Mouse (Mus musculus): ENCODE data around the gene Apobec1. TPM values are rescaled to one million over a fixed set of nuclear protein-coding genes. Genes with fewer than 3 reads are reported as not detected.
"Not testable (repeated sequence)": the region's sequence is repeated elsewhere in the genome, so short reads cannot be mapped to it uniquely, and the experiment has no call there.

Gene Apobec1
- 1 to 10 TPM; 4.5 to 5.1 TPM for total RNA-seq (2021)
- long read RNA-seq, experiment 1, partial matches to known transcripts = 0 of 3 reads
- long read RNA-seq, experiment 1, other reads (novel, unspliced or antisense) = 1 of 3 reads
- long read RNA-seq, experiment 2, partial matches to known transcripts = 0 of 3 reads
- long read RNA-seq, experiment 2, other reads (novel, unspliced or antisense) = 2 of 3 reads

GRCm38 (mm10) chr6:122602242-122602991 is at the start of gene Apobec1:
Gene Apobec1 (minus strand): TSS chr6:122602444.
- peak; percentile 86 to 93 for DNase-seq

GRCm38 (mm10) chr6:122650398-122650980 is 48.2 kb upstream of the Apobec1 start:
- peak in 1 of 2 experiments; percentile 39 for DNase-seq

- no peak for DNase-seq
Observed at GRCm38 (mm10) chr6:122649903-122650302, 47.7 kb upstream of the Apobec1 start.

GRCm38 (mm10) chr6:122644196-122644595 is 42.0 kb upstream of the Apobec1 start:
- DNase-seq = not testable (repeated sequence)

- DNase-seq = not testable (repeated sequence)
Observed at GRCm38 (mm10) chr6:122637566-122637965, 35.3 kb upstream of the Apobec1 start.

- no peak for DNase-seq
Observed at GRCm38 (mm10) chr6:122636666-122637065, 34.4 kb upstream of the Apobec1 start.

GRCm38 (mm10) chr6:122635315-122635714 is 33.1 kb upstream of the Apobec1 start:
- peak in 1 of 2 experiments; percentile 58 for DNase-seq

GRCm38 (mm10) chr6:122633411-122633810 is 31.2 kb upstream of the Apobec1 start:
- DNase-seq = peak; percentile 46 to 56

- DNase-seq = peak in 1 of 2 experiments; percentile 7
Observed at GRCm38 (mm10) chr6:122627469-122628108, 25.3 kb upstream of the Apobec1 start.

GRCm38 (mm10) chr6:122626110-122626509 is 23.9 kb upstream of the Apobec1 start, which contains the start of gene Dppa3:
Gene Dppa3 (plus strand): TSS chr6:122626410.
- no peak for DNase-seq

- DNase-seq = no peak
Observed at GRCm38 (mm10) chr6:122625156-122625555, 22.9 kb upstream of the Apobec1 start.

GRCm38 (mm10) chr6:122624480-122624879 is 22.2 kb upstream of the Apobec1 start:
- DNase-seq = no peak

GRCm38 (mm10) chr6:122621066-122621465 is 18.8 kb upstream of the Apobec1 start:
- DNase-seq = no peak

GRCm38 (mm10) chr6:122616022-122616421 is 13.8 kb upstream of the Apobec1 start:
- no peak for DNase-seq

GRCm38 (mm10) chr6:122614047-122614446 is 11.8 kb upstream of the Apobec1 start:
- no peak for DNase-seq

GRCm38 (mm10) chr6:122612426-122612825 is 10.2 kb upstream of the Apobec1 start:
- no peak for DNase-seq

- no peak for DNase-seq
Observed at GRCm38 (mm10) chr6:122609771-122610170, 7.5 kb upstream of the Apobec1 start, which contains the start of gene Gdf3. Gene Gdf3 (minus strand): TSS chr6:122610087.

- DNase-seq = no peak
Observed at GRCm38 (mm10) chr6:122609377-122609728, 7.1 kb upstream of the Apobec1 start.

GRCm38 (mm10) chr6:122608434-122609376 is 6.5 kb upstream of the Apobec1 start:
- DNase-seq = no peak

- DNase-seq = no peak
Observed at GRCm38 (mm10) chr6:122607700-122608099, 5.5 kb upstream of the Apobec1 start.

- no peak for DNase-seq
Observed at GRCm38 (mm10) chr6:122606661-122607060, 4.4 kb upstream of the Apobec1 start.

GRCm38 (mm10) chr6:122605483-122605882 is 3.2 kb upstream of the Apobec1 start:
- DNase-seq = no peak
